Mouse (Mus musculus) cortical plate, adult 2 months (tissue): ENCODE measurements around the gene Etv6.

ENCODE experiments used
- CTCF ChIP-seq: fragments of 200-500 bp; IDR thresholded peaks from 2 replicates; pipeline ENCODE4 v1.5.1; 2011; ENCODE audit warnings: mild to moderate bottlenecking, control low read depth, low read length; ENCODE audit not compliant: insufficient read depth; ENCODE audit errors: extremely low read depth
- POLR2A ChIP-seq: fragments of 200-500 bp; IDR thresholded peaks from 2 replicates; pipeline ENCODE4 v1.6.1; 2011; ENCODE audit warnings: mild to moderate bottlenecking, low read length, control low read depth; ENCODE audit not compliant: insufficient read depth; ENCODE audit errors: extremely low read depth

GRCm38 (mm10) chr6:134167963-134168362 lies 132.5 kb downstream of the Etv6 start:
- TF ChIP-seq CTCF (no peak), POLR2A (no peak)
